Mouse (Mus musculus): ENCODE results near the gene Olfr1261.

The Olfr1261 gene

GRCm38 (mm10) chr2:89990921-89991320 lies at the start of gene Olfr1261:
Gene Olfr1261, plus strand, starts transcription at chr2:89991221.
- no peak for DNase-seq (ENCODE audit: low spot score in 2 of 2)

GRCm38 (mm10) chr2:89948564-89948963 lies 42.5 kb upstream of the Olfr1261 start, which contains the start of gene Olfr1259:
Gene Olfr1259, minus strand, starts transcription at chr2:89948664.
- no peak for DNase-seq (ENCODE audit: low spot score in 2 of 2)

- no peak for DNase-seq (ENCODE audit: low spot score in 2 of 2)
Observed at GRCm38 (mm10) chr2:89974184-89974583, 16.8 kb upstream of the Olfr1261 start, which contains the start of gene Olfr1260. Gene Olfr1260, plus strand, starts transcription at chr2:89974340.

GRCm38 (mm10) chr2:89977709-89978108 lies 13.3 kb upstream of the Olfr1261 start:
- no peak for DNase-seq (ENCODE audit: low spot score in 2 of 2)

GRCm38 (mm10) chr2:89999845-90000244 lies 8.8 kb downstream of the Olfr1261 start, which contains the start of gene Olfr1262:
Gene Olfr1262, plus strand, starts transcription at chr2:90000145.
- no peak for DNase-seq (ENCODE audit: low spot score in 2 of 2)

GRCm38 (mm10) chr2:90011831-90012230 lies 20.8 kb downstream of the Olfr1261 start, which contains the start of gene Olfr1263:
Gene Olfr1263, plus strand, starts transcription at chr2:90012131.
- DNase-seq (ENCODE audit: low spot score in 2 of 2): no peak

GRCm38 (mm10) chr2:90025477-90025876 lies 34.5 kb downstream of the Olfr1261 start, which contains the start of gene Olfr1264:
Gene Olfr1264, minus strand, starts transcription at chr2:90025577.
- DNase-seq (ENCODE audit: low spot score in 2 of 2): no peak

- DNase-seq (ENCODE audit: low spot score in 2 of 2): no peak
Observed at GRCm38 (mm10) chr2:90035037-90035436, 44.0 kb downstream of the Olfr1261 start, which contains the start of gene Olfr1265. Gene Olfr1265, plus strand, starts transcription at chr2:90035337.

Measured in spleen, postnatal 4 days (tissue).